Mouse (Mus musculus): ENCODE data around the gene Zfp213.

DNA sequence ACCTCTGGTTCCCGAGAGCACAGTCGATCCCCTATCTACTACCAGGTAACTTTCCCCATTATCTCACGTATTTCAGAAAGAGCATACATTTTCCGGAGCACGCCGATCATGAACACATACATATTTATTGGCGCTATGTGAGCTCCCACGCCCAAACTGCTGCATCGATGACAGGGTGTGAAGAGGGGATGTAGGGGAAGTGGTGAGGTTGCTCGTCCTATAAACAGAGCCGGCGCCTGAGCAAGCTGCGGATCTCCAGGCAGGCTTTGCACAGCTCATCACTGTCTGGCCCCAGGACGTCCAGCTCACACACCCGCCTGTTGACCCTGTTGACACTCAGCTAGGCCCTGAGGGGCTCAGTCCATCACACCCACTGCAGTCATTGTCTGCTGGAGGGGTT lies 13.2 kb downstream of the Zfp213 start:
- no peak for TF ChIP-seq POLR2A (IDR thresholded peaks at IDR 0.05; ENCODE audit: insufficient read depth, low read depth, low read length)
- TF ChIP-seq CTCF (IDR thresholded peaks at IDR 0.05; ENCODE audit: insufficient read depth, low read depth, low read length): no peak

Measured in olfactory bulb, adult 2 months (tissue).